Mouse (Mus musculus) A20 (cell line): ENCODE measurements around the gene Wdfy1.

Source experiments
- DNase-seq: peaks from one replicate; pipeline ENCODE4 v3.0.0-alpha.2; 2011; ENCODE audit warnings: low read depth, low spot score

The Wdfy1 gene

GRCm38 (mm10) chr1:79775927-79776458 lies at the start of gene Wdfy1, which contains the start of gene Mrpl44:
TSS of gene Wdfy1 (minus strand) at chr1:79776143.
TSS of gene Mrpl44 (plus strand) at chr1:79776018.
- peak; percentile 98 for DNase-seq

GRCm38 (mm10) chr1:79823951-79824633 lies 48.1 kb upstream of the Wdfy1 start:
- DNase-seq: no peak

GRCm38 (mm10) chr1:79822806-79823525 lies 47.0 kb upstream of the Wdfy1 start:
- no peak for DNase-seq

- peak; percentile 10 for DNase-seq
Observed at GRCm38 (mm10) chr1:79819296-79819879, 43.4 kb upstream of the Wdfy1 start.

- DNase-seq: no peak
Observed at GRCm38 (mm10) chr1:79815446-79815845, 39.5 kb upstream of the Wdfy1 start.

GRCm38 (mm10) chr1:79809447-79809846 lies 33.5 kb upstream of the Wdfy1 start:
- DNase-seq: no peak

- no peak for DNase-seq
Observed at GRCm38 (mm10) chr1:79806865-79807264, 30.9 kb upstream of the Wdfy1 start.

- DNase-seq: no peak
Observed at GRCm38 (mm10) chr1:79803614-79804013, 27.7 kb upstream of the Wdfy1 start.

- DNase-seq: no peak
Observed at GRCm38 (mm10) chr1:79802858-79803427, 27.0 kb upstream of the Wdfy1 start.

GRCm38 (mm10) chr1:79797084-79797483 lies 21.1 kb upstream of the Wdfy1 start:
- DNase-seq: no peak

GRCm38 (mm10) chr1:79786267-79786927 lies 10.5 kb upstream of the Wdfy1 start:
- peak; percentile 34 for DNase-seq

GRCm38 (mm10) chr1:79782433-79782832 lies 6.5 kb upstream of the Wdfy1 start:
- DNase-seq: peak; percentile 43

GRCm38 (mm10) chr1:79778011-79778410 lies 2.1 kb upstream of the Wdfy1 start:
- DNase-seq: no peak

GRCm38 (mm10) chr1:79774164-79774780 lies 1.7 kb downstream of the Wdfy1 start:
- DNase-seq: peak; percentile 44

- DNase-seq: peak; percentile 68
Observed at GRCm38 (mm10) chr1:79768231-79768630, 7.7 kb downstream of the Wdfy1 start.

GRCm38 (mm10) chr1:79764483-79764882 lies 11.5 kb downstream of the Wdfy1 start:
- no peak for DNase-seq

GRCm38 (mm10) chr1:79764031-79764430 lies 11.9 kb downstream of the Wdfy1 start:
- DNase-seq: no peak

- DNase-seq: peak; percentile 77
Observed at GRCm38 (mm10) chr1:79762282-79763250, 13.4 kb downstream of the Wdfy1 start.

GRCm38 (mm10) chr1:79761917-79762271 lies 14.0 kb downstream of the Wdfy1 start:
- DNase-seq: no peak
